Mouse (Mus musculus) adrenal gland, postnatal 4 days (tissue): ENCODE data around the gene Pomp. TPM values are rescaled to one million over a fixed set of nuclear protein-coding genes. Genes with fewer than 3 reads are reported as not detected.
"Not testable (repeated sequence)": the region's sequence is repeated elsewhere in the genome, so short reads cannot be mapped to it uniquely, and the experiment has no call there.

Source experiments
- DNase-seq, 2 experiments: peaks; one replicate each; pipeline ENCODE4 v3.0.0; 2021 to 2022; ENCODE audit warnings: low spot score in 2 of 2, mixed read lengths in 2 of 2
- total RNA-seq, 2 experiments: library from RNA; stranded (reverse); gene quantifications; 2 replicates each; pipeline ENCODE4 v1.2.3; 2021

Pomp gene
- total RNA-seq, 2 experiments from 2014 or later, result 147 to 177 TPM

DNA sequence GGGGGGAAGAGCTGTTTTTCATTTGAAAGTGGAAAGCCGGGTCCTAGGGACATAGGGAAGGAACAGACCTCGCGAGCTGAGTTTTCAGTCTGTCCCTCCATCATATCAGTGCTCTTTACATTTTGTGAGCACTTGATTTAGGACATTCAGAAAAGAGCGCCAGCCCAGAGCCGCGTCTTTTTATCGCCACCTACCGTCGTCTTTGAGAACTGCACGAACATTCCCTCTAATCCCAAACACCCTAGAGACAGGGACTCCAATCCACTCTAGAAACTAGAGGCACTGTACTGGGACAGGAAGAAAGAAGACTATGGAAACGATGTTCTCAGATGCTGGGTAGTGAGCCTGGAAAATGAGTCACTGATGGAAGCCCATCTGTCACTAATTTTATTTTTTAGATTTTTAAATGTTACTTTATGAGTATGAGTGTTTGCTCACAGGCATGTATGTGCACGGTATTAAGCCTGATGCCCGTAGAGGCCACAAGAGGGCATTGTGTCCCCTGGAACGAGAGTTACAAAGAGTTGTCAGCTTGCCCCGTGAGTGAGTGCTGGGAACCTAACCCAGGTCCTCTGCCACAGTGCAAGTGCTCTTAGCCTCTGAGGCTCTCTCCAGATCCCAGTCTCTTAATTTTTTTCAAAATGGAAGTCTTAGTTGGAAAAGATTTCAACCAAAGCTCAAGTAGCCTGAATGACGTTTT lies 11.9 kb upstream of the Pomp start:
- peak; percentile 21 to 44 for DNase-seq

GRCm38 (mm10) chr5:147850194-147850593 lies 10.1 kb upstream of the Pomp start:
- no peak for DNase-seq

DNA sequence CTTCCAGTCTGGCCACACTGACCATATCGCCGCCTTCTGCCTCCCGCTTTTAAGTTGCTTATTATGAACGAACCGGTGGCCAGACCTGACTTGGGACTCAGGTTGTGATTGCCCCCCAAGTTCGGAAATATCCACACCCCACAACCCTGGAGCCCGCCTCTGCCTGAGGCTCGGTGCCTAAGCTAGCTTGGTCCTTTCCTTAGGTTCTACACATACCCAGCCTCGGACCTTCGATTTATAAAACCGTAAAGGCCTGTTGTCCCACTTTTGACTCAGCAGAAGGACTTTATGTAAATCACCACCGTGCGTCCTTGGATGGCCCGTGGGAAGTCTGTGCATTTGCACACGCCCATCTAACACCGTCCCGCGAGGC lies 199 bp upstream of the Pomp start:
- DNase-seq, result no peak

GRCm38 (mm10) chr5:147868674-147869073 lies 8.4 kb downstream of the Pomp start:
- DNase-seq, result no peak

GRCm38 (mm10) chr5:147869568-147869967 lies 9.3 kb downstream of the Pomp start:
- no peak for DNase-seq

- DNase-seq, result no peak
Observed at GRCm38 (mm10) chr5:147870296-147870695, 10.0 kb downstream of the Pomp start.

DNA sequence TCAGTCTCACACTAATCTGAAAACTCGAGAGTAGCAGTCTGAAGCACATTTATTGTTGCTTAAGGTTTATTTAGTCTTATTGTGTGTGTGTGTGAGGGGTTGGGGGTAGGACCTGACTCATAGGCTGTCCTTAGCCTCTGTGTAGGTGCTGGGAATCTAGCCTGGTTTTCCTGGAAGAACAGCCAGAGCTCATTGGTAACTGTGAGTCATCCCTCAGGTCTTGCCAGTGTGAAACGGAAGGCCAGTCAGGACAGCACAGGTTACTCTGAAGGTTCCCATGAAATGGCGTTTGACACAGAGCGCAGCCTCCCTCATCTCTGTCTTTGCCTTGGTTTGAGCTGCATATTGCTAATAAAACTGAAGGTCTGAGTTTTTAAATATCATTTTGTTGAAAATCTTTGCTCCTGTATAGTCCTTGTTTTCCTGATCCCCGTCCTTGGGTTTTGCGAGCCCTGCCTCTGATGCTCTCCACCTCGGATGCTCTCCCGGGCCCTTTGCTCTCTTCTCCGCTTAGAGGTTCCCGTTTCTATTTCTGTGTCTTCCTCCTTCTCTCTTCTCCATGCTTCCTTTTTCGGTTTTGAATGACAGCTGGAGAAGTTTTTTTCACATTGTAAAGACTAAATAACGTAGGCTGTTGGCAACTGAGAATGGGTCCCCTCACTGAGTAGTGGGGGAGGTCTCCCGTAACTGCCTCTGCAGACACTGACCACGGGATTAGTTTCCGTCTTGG lies 11.0 kb downstream of the Pomp start:
- DNase-seq, result no peak

GRCm38 (mm10) chr5:147874491-147875065 lies 14.3 kb downstream of the Pomp start:
- no peak for DNase-seq

- DNase-seq, result no peak
Observed at GRCm38 (mm10) chr5:147875210-147875609, 14.9 kb downstream of the Pomp start.

- DNase-seq, result no peak
Observed at GRCm38 (mm10) chr5:147877520-147877919, 17.3 kb downstream of the Pomp start.

DNA sequence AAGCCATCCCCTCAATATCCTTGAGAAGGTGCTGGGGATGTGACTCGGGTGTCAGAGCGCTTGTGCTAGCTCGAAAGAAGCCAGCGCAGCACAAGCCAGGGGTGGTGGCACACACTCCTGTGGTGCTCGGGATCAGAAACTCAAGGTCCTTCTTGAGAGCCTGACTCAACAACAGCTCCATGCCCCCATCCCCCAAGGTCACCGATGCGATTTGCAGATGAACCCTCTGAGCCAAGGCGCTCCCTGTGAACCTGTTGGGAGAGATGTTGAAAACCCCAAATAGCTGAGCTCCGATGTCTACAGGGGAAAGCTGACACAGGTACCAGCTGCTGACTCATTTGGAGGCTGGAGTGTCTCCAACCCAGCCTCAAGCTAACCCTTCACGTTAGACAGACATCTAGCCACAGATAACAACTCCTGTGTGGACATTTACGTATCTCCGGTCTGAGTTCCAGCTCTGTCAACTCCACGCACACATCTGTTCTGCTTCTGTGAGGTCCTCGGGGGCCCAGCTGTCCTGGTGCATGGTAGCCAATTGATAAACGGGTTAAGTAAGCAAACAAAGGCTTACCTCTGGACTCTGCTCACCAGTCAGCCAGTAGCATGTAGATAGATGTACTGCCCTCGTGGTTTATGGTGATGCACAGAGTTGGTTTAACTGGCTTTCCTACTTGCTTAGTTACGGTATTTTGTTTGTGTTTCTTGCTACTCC lies 19.9 kb downstream of the Pomp start:
- no peak for DNase-seq

- no peak for DNase-seq
Observed at GRCm38 (mm10) chr5:147883581-147883980, 23.3 kb downstream of the Pomp start.

GRCm38 (mm10) chr5:147888313-147889297 lies 28.3 kb downstream of the Pomp start:
- DNase-seq, result no peak

- DNase-seq, result no peak
Observed at GRCm38 (mm10) chr5:147892735-147893134, 32.5 kb downstream of the Pomp start.

DNA sequence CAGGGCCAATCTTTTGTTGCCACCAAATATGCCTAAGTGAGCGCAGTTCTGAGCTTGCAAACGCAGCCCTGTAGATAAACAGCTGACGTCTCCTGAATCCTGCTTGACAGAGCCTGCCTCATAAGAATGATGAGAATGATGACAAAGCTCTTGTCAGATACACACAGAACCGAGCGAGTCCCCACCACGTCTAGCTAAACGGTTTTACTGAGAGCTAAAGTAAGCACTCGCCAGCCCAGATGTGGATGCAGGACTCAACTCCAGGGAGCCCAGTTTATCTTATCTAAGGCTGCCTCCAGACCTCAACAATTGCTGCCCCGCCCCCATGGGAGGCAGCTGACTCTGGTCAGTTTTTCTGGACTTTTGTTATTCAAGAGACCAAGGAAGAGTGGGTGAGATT lies 32.9 kb downstream of the Pomp start:
- no peak for DNase-seq

DNA sequence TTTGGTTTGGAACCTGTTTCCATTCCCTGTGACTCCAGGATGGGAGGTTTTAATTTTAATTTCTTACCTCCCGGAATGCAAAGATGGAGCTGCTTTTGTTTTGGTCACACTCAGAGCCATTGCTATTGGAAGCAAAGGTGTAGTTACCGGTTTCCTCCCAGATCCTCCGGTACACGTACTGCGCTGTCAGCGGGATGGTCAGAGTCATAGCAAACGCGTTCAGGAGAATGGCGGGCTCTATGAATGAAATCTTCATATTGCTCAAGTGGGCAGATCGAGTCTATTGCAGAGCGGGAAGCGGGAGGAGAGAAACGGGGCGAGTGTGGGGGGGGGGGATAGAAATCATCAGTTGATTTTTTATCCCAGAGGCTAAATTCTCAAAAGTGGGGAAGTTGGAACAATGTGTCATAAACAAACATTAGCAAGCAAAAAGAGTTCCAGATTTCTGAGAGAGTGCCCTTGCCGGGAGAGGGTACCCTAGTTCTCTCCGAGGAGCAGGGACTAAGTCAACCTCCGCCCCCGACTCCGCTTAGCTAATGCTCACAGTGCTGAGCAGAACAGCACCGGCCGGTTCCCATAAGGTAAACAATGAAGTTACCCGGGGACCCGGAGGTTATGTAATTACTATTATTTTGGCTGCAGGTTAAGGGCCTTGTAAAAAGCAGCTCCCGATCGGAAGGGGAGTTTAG lies 33.6 kb downstream of the Pomp start:
- DNase-seq, result no peak

DNA sequence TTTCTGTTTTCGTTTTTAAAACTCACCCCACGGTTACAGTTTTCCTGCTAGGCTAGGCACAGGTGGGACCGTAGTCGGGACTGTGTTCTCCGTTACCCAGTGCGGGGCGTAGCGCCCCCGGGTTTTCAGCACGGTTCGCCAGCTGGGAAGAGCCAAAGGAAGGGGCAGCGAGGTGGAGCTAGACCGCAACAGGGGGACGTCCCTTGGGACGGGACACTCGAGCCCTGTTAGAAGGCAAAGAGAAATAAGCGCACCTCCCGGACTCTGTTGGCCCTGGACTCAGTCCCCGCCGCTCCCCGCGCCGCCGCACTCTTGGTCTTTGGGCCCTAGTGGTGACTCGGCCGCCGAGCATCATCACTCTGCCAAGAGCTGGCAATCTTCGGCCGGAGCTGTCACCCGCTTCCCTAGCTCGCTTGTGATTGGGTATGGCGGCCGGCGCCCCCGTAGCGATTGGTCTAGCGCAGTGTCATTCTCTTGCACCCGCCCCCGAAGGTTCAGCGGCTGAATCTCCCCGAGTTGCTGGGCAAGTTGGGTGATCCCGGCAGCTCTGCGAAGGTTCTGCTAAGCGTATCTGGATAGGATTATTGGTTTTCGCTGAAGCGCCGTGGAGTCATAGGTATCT lies 34.3 kb downstream of the Pomp start, which contains the start of gene Slc46a3:
TSS of gene Slc46a3 (minus strand) at position 361 of the 622 bp plus-strand sequence.
- DNase-seq, result peak; percentile 82 to 83

DNA sequence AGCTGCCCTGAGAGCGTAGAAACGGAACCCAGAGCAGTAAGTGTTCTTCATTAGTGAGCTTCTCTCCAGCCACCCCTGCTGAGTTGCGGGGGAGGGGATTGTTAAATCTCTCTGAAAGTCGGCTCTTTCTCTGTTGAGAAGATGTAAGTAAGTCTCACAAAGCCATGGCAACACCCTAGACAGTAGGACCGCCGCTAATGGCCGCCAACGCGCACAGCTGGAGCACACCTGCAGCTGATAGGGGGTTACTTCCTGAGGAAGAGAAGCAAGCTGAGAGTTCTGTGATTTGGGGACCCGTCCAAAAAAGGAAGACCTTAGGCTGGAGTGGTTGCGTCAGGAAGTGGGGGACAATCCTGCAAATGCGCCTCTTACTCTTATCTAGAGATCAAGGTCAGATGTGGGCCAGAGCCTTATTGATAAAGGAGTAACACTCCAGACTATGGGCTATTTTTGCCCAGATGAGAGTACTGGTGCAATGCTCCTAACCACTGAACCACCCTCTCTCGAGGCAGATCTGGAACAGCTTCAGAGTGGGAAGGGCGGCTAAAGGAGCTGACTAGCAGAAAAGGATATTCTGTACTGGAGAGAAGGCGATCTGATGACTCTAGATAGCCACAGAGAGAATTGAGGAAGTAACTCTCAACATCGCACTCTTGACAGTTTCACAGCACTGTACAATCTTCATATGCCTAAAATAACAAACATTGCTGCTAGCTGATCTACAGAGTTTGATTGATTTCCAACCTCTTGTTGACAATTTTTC lies 35.4 kb downstream of the Pomp start:
- DNase-seq, result no peak

- not testable (repeated sequence) for DNase-seq
Observed at GRCm38 (mm10) chr5:147896501-147896900, 36.2 kb downstream of the Pomp start.
